Mouse (Mus musculus) heart, embryonic 16.5 days (tissue): ENCODE results near the gene Col4a2. TPM values are rescaled to one million over a fixed set of nuclear protein-coding genes. Genes with fewer than 3 reads are reported as not detected.

Experiments
- ATAC-seq: fragments of 200-750 bp; cut with Nextera tagmentation; replicated peaks from 2 replicates; pipeline ENCODE4 v1.8.0; 2017; ENCODE audit warnings: moderate number of reproducible peaks; ENCODE audit not compliant: insufficient read depth, low FRiP score; ENCODE audit errors: extremely low read depth
- H3K27ac ChIP-seq: fragments of 300-500 bp; sonication (generic); 2 replicates; pipeline ENCODE4 v1.5.1; 2014; ENCODE audit warnings: mild to moderate bottlenecking, low read length, control low read depth, moderate library complexity
- H3K27me3 ChIP-seq: fragments of 300-500 bp; sonication (generic); 2 replicates; pipeline ENCODE4 v1.6.1; 2014; ENCODE audit warnings: low read length, mixed read lengths; ENCODE audit not compliant: control insufficient read depth, insufficient read depth
- H3K36me3 ChIP-seq: fragments of 300-500 bp; sonication (generic); 2 replicates; pipeline ENCODE4 v1.6.1; 2014; ENCODE audit not compliant: control insufficient read depth, insufficient read depth
- H3K4me1 ChIP-seq: fragments of 300-500 bp; sonication (generic); 2 replicates; pipeline ENCODE4 v1.6.1; 2014; ENCODE audit warnings: low read length, mixed read lengths; ENCODE audit not compliant: control insufficient read depth, insufficient read depth
- H3K4me2 ChIP-seq: fragments of 300-500 bp; sonication (generic); 2 replicates; pipeline ENCODE4 v1.6.1; 2014; ENCODE audit warnings: low read depth, mild to moderate bottlenecking, control low read depth, low read length
- H3K4me3 ChIP-seq: fragments of 300-500 bp; sonication (generic); 2 replicates; pipeline ENCODE4 v1.5.1; 2014; ENCODE audit warnings: mild to moderate bottlenecking, control low read depth, low read length
- H3K9ac ChIP-seq: fragments of 300-500 bp; sonication (generic); 2 replicates; pipeline ENCODE4 v1.6.1; 2014; ENCODE audit warnings: low read length, control low read depth
- H3K9me3 ChIP-seq: fragments of 300-500 bp; sonication (generic); replicated peaks from 2 replicates; pipeline ENCODE4 v1.6.1; 2016; ENCODE audit warnings: low read length; ENCODE audit not compliant: control insufficient read depth
- WGBS: fragments of 180-500 bp; shearing (Covaris S2); extraction: QIAGEN DNeasy Blood & Tissue Kit; methylation state at CpG from one replicate; pipeline ENCODE4 v1.1.7; 2014; 5-methylcytosine and 5-hydroxymethylcytosine counted together
- polyA plus RNA-seq: library from polyadenylated mRNA; unstranded; fragments of >200 nt; fragmentation: Nextera tagmentation; extraction: Ambion mirVana; gene quantifications from 2 replicates; pipeline ENCODE4 v1.2.1, GENCODE M21; 2015

Gene Col4a2
- polyA plus RNA-seq, 1 experiment from 2014 or later, result 80.1 TPM

- no peak overlapping the region for H3K9ac ChIP-seq
- no peak overlapping the region for H3K4me3 ChIP-seq
- no peaks in the 10 kb centered on the region for H3K27me3 ChIP-seq
- no peak overlapping the region for H3K4me2 ChIP-seq
- H3K4me1 ChIP-seq, result peaks cover 26% of the 10 kb centered on the region
- no peak for ATAC-seq
- H3K27ac ChIP-seq, result no peak overlapping the region
- no peaks in the 10 kb centered on the region for H3K9me3 ChIP-seq
- 87% methylated on average over 3 of the region's 3 CpGs for WGBS
- peaks cover 8% of the 10 kb centered on the region; the same call in 1 of the 2 replicates for H3K36me3 ChIP-seq
Observed at GRCm38 (mm10) chr8:11355900-11356299, 43.3 kb downstream of the Col4a2 start.

GRCm38 (mm10) chr8:11356776-11357175 lies 44.2 kb downstream of the Col4a2 start:
- Histone ChIP-seq H3K9ac (peak overlapping the region; percentile 25; the same call in 1 of the 2 replicates), H3K27ac (peak overlapping the region; percentile 79), H3K4me3 (no peak overlapping the region), H3K36me3 (peaks cover 8% of the 10 kb centered on the region; the same call in 1 of the 2 replicates), H3K27me3 (no peaks in the 10 kb centered on the region), H3K4me1 (peaks cover 30% of the 10 kb centered on the region), H3K4me2 (no peak overlapping the region), H3K9me3 (no peaks in the 10 kb centered on the region)
- 43% methylated on average over 8 of the region's 8 CpGs for WGBS
- ATAC-seq, result no peak

- H3K4me3 ChIP-seq, result no peak overlapping the region; the same call in 1 of the 2 replicates
- peaks cover 8% of the 10 kb centered on the region; the same call in 1 of the 2 replicates for H3K36me3 ChIP-seq
- 18% methylated on average over 7 of the region's 7 CpGs for WGBS
- H3K9me3 ChIP-seq, result no peaks in the 10 kb centered on the region
- no peaks in the 10 kb centered on the region for H3K27me3 ChIP-seq
- H3K4me2 ChIP-seq, result peak overlapping the region; percentile 39
- peak overlapping the region; percentile 28 for H3K9ac ChIP-seq
- H3K4me1 ChIP-seq, result peaks cover 42% of the 10 kb centered on the region
- H3K27ac ChIP-seq, result peak overlapping the region; percentile 79
- peak; percentile 77 for ATAC-seq
Observed at GRCm38 (mm10) chr8:11357921-11358436, 45.4 kb downstream of the Col4a2 start.

- peaks cover 55% of the 10 kb centered on the region for H3K4me1 ChIP-seq
- no peaks in the 10 kb centered on the region for H3K27me3 ChIP-seq
- H3K4me2 ChIP-seq, result no peak overlapping the region
- WGBS, result 79% methylated on average over 5 of the region's 5 CpGs
- H3K36me3 ChIP-seq, result peaks cover 3% of the 10 kb centered on the region; the same call in 1 of the 2 replicates
- H3K4me3 ChIP-seq, result no peak overlapping the region
- H3K9me3 ChIP-seq, result no peaks in the 10 kb centered on the region
- no peak for ATAC-seq
- no peak overlapping the region for H3K27ac ChIP-seq
- H3K9ac ChIP-seq, result no peak overlapping the region
Observed at GRCm38 (mm10) chr8:11359846-11360245, 47.2 kb downstream of the Col4a2 start.

- H3K9me3 ChIP-seq, result no peaks in the 10 kb centered on the region
- H3K27ac ChIP-seq, result peak overlapping the region; percentile 40
- WGBS, result 66% methylated on average over 9 of the region's 9 CpGs
- H3K4me3 ChIP-seq, result no peak overlapping the region
- no peak overlapping the region for H3K4me2 ChIP-seq
- no peak overlapping the region for H3K9ac ChIP-seq
- ATAC-seq, result no peak
- peaks cover 56% of the 10 kb centered on the region for H3K4me1 ChIP-seq
- H3K36me3 ChIP-seq, result no peaks in the 10 kb centered on the region
- H3K27me3 ChIP-seq, result no peaks in the 10 kb centered on the region
Observed at GRCm38 (mm10) chr8:11361546-11362277, 49.1 kb downstream of the Col4a2 start.

GRCm38 (mm10) chr8:11362278-11363214 lies 49.9 kb downstream of the Col4a2 start:
- Histone ChIP-seq H3K36me3 (no peaks in the 10 kb centered on the region), H3K27me3 (no peaks in the 10 kb centered on the region), H3K27ac (peak overlapping the region; percentile 40), H3K9ac (0 out of 2 replicates have a peak overlapping the region, but pooled peaks have one; percentile 2), H3K4me2 (no peak overlapping the region), H3K9me3 (no peaks in the 10 kb centered on the region), H3K4me1 (peaks cover 54% of the 10 kb centered on the region), H3K4me3 (no peak overlapping the region)
- 0 out of 2 replicates have a peak, but pooled peaks have one; percentile 28 for ATAC-seq
- WGBS, result 36% methylated on average over 17 of the region's 17 CpGs

- Histone ChIP-seq H3K4me3 (no peak overlapping the region), H3K9ac (no peak overlapping the region), H3K27ac (peak overlapping the region; percentile 40), H3K4me1 (peaks cover 46% of the 10 kb centered on the region), H3K9me3 (no peaks in the 10 kb centered on the region), H3K27me3 (no peaks in the 10 kb centered on the region), H3K36me3 (0 out of 2 replicates have a peak, but pooled peaks cover 3% of the 10 kb centered on the region), H3K4me2 (no peak overlapping the region)
- 50% methylated on average over 13 of the region's 13 CpGs for WGBS
- no peak for ATAC-seq
Observed at GRCm38 (mm10) chr8:11363340-11364126, 50.9 kb downstream of the Col4a2 start.

- Histone ChIP-seq H3K9me3 (no peaks in the 10 kb centered on the region), H3K4me2 (no peak overlapping the region), H3K27ac (peak overlapping the region; percentile 11; the same call in 1 of the 2 replicates), H3K27me3 (no peaks in the 10 kb centered on the region), H3K36me3 (0 out of 2 replicates have a peak, but pooled peaks cover 3% of the 10 kb centered on the region), H3K4me1 (peaks cover 46% of the 10 kb centered on the region), H3K9ac (no peak overlapping the region), H3K4me3 (no peak overlapping the region)
- ATAC-seq, result no peak
- WGBS, result 66% methylated on average over 5 of the region's 5 CpGs
Observed at GRCm38 (mm10) chr8:11366251-11366650, 53.6 kb downstream of the Col4a2 start.
